Mouse (Mus musculus): ENCODE measurements around the gene Knop1.

The Knop1 gene

GRCm38 (mm10) chr7:118797600-118797999 lies 58.5 kb downstream of the Knop1 start:
- no peak for DNase-seq (ENCODE audit: low read depth)

- DNase-seq (ENCODE audit: low read depth), result no peak
Measured at GRCm38 (mm10) chr7:118796838-118797237, 59.2 kb downstream of the Knop1 start.

- no peak for DNase-seq (ENCODE audit: low read depth)
Measured at GRCm38 (mm10) chr7:118795779-118796178, 60.3 kb downstream of the Knop1 start.

GRCm38 (mm10) chr7:118793899-118794298 lies 62.2 kb downstream of the Knop1 start:
- no peak for DNase-seq (ENCODE audit: low read depth)
